Mouse (Mus musculus): ENCODE measurements around the gene Atoh8. TPM values are rescaled to one million over a fixed set of nuclear protein-coding genes. Genes with fewer than 3 reads are reported as not detected.

The Atoh8 gene
- polyA plus RNA-seq, 1 experiment from 2014 or later, result 6.1 TPM

GRCm38 (mm10) chr6:72237035-72237434 is 1.7 kb upstream of the Atoh8 start:
- H3K4me2 ChIP-seq, result no peak overlapping the region
- DNase-seq (ENCODE audit: low spot score, missing footprints) (peak; percentile 99), ATAC-seq (ENCODE audit: low FRiP score) (peak; percentile 12; the same call in 1 of the 2 replicates)
- 0% methylated on average over 5 of the region's 5 CpGs for WGBS
- H3K27me3 ChIP-seq (ENCODE audit: control insufficient read depth, insufficient read depth, low read length), result peaks cover 36% of the 10 kb centered on the region
- H3K27ac ChIP-seq (ENCODE audit: low read depth, low read length), result no peak overlapping the region
- H3K36me3 ChIP-seq (ENCODE audit: control insufficient read depth, insufficient read depth, low read length), result no peaks in the 10 kb centered on the region
- no peak overlapping the region for H3K4me3 ChIP-seq (ENCODE audit: low read depth, low read length)
- H3K9ac ChIP-seq (ENCODE audit: low read length), result no peak overlapping the region
- no peaks in the 10 kb centered on the region for H3K9me3 ChIP-seq (ENCODE audit: control insufficient read depth, low read length)
- peaks cover 28% of the 10 kb centered on the region for H3K4me1 ChIP-seq (ENCODE audit: control insufficient read depth, insufficient read depth, low read length)

GRCm38 (mm10) chr6:72235807-72236407 is 530 bp upstream of the Atoh8 start:
- DNase-seq (ENCODE audit: low spot score, missing footprints) (peak; percentile 93), ATAC-seq (ENCODE audit: low FRiP score) (no peak)
- Histone ChIP-seq H3K27me3 (ENCODE audit: control insufficient read depth, insufficient read depth, low read length) (peaks cover 39% of the 10 kb centered on the region), H3K4me1 (ENCODE audit: control insufficient read depth, insufficient read depth, low read length) (peaks cover 30% of the 10 kb centered on the region), H3K9ac (ENCODE audit: low read length) (peak overlapping the region; percentile 63), H3K4me3 (ENCODE audit: low read depth, low read length) (peak overlapping the region; percentile 48), H3K9me3 (ENCODE audit: control insufficient read depth, low read length) (no peaks in the 10 kb centered on the region), H3K36me3 (ENCODE audit: control insufficient read depth, insufficient read depth, low read length) (no peaks in the 10 kb centered on the region), H3K27ac (ENCODE audit: low read depth, low read length) (peak overlapping the region; percentile 25; the same call in 1 of the 2 replicates), H3K4me2 (peak overlapping the region; percentile 98)
- WGBS, result 18% methylated on average over 16 of the region's 16 CpGs

GRCm38 (mm10) chr6:72234372-72235097 is 842 bp downstream of the Atoh8 start:
- ATAC-seq (ENCODE audit: low FRiP score) (peak; percentile 72), DNase-seq (ENCODE audit: low spot score, missing footprints) (peak; percentile 97)
- Histone ChIP-seq H3K9ac (ENCODE audit: low read length) (peak overlapping the region; percentile 63), H3K27ac (ENCODE audit: low read depth, low read length) (peak overlapping the region; percentile 25; the same call in 1 of the 2 replicates), H3K4me1 (ENCODE audit: control insufficient read depth, insufficient read depth, low read length) (peaks cover 32% of the 10 kb centered on the region), H3K4me3 (ENCODE audit: low read depth, low read length) (peak overlapping the region; percentile 48), H3K27me3 (ENCODE audit: control insufficient read depth, insufficient read depth, low read length) (peaks cover 39% of the 10 kb centered on the region), H3K9me3 (ENCODE audit: control insufficient read depth, low read length) (no peaks in the 10 kb centered on the region), H3K4me2 (peak overlapping the region; percentile 98), H3K36me3 (ENCODE audit: control insufficient read depth, insufficient read depth, low read length) (no peaks in the 10 kb centered on the region)
- under 1% methylated on average over 69 of the region's 79 CpGs for WGBS

- H3K4me3 ChIP-seq (ENCODE audit: low read depth, low read length), result peak overlapping the region; percentile 48
- H3K9me3 ChIP-seq (ENCODE audit: control insufficient read depth, low read length), result no peaks in the 10 kb centered on the region
- H3K9ac ChIP-seq (ENCODE audit: low read length), result peak overlapping the region; percentile 63
- H3K4me2 ChIP-seq, result peak overlapping the region; percentile 98
- ATAC-seq (ENCODE audit: low FRiP score) (peak; percentile 22; the same call in 1 of the 2 replicates), DNase-seq (ENCODE audit: low spot score, missing footprints) (no peak)
- H3K27me3 ChIP-seq (ENCODE audit: control insufficient read depth, insufficient read depth, low read length), result peaks cover 39% of the 10 kb centered on the region
- no peaks in the 10 kb centered on the region for H3K36me3 ChIP-seq (ENCODE audit: control insufficient read depth, insufficient read depth, low read length)
- H3K27ac ChIP-seq (ENCODE audit: low read depth, low read length), result no peak overlapping the region
- H3K4me1 ChIP-seq (ENCODE audit: control insufficient read depth, insufficient read depth, low read length), result peaks cover 32% of the 10 kb centered on the region
- 0% methylated on average over 13 of the region's 13 CpGs for WGBS
Observed at GRCm38 (mm10) chr6:72233950-72234349, 1.4 kb downstream of the Atoh8 start.

GRCm38 (mm10) chr6:72232870-72233269 is 2.5 kb downstream of the Atoh8 start:
- Histone ChIP-seq H3K4me1 (ENCODE audit: control insufficient read depth, insufficient read depth, low read length) (peaks cover 32% of the 10 kb centered on the region), H3K27me3 (ENCODE audit: control insufficient read depth, insufficient read depth, low read length) (peaks cover 37% of the 10 kb centered on the region)

GRCm38 (mm10) chr6:72232411-72232810 is 3.0 kb downstream of the Atoh8 start:
- 0 out of 2 replicates have a peak overlapping the region, but pooled peaks have one; percentile 98 for H3K4me2 ChIP-seq
- no peak for ATAC-seq (ENCODE audit: low FRiP score)
- 90% methylated on average over 14 of the region's 14 CpGs for WGBS
- H3K4me3 ChIP-seq (ENCODE audit: low read depth, low read length), result no peak overlapping the region
- DNase-seq (ENCODE audit: low spot score, missing footprints), result no peak
- H3K9me3 ChIP-seq (ENCODE audit: control insufficient read depth, low read length), result no peaks in the 10 kb centered on the region
- H3K27me3 ChIP-seq (ENCODE audit: control insufficient read depth, insufficient read depth, low read length), result peaks cover 34% of the 10 kb centered on the region
- no peak overlapping the region for H3K27ac ChIP-seq (ENCODE audit: low read depth, low read length)
- H3K4me1 ChIP-seq (ENCODE audit: control insufficient read depth, insufficient read depth, low read length), result peaks cover 32% of the 10 kb centered on the region
- no peaks in the 10 kb centered on the region for H3K36me3 ChIP-seq (ENCODE audit: control insufficient read depth, insufficient read depth, low read length)
- H3K9ac ChIP-seq (ENCODE audit: low read length), result no peak overlapping the region

More at GRCm38 (mm10) chr6:72232870-72233269, 2.5 kb downstream of the Atoh8 start:
- Histone ChIP-seq H3K36me3 (ENCODE audit: control insufficient read depth, insufficient read depth, low read length) (no peaks in the 10 kb centered on the region), H3K9me3 (ENCODE audit: control insufficient read depth, low read length) (no peaks in the 10 kb centered on the region), H3K27ac (ENCODE audit: low read depth, low read length) (no peak overlapping the region), H3K4me3 (ENCODE audit: low read depth, low read length) (peak overlapping the region; percentile 48; the same call in 1 of the 2 replicates), H3K4me2 (peak overlapping the region; percentile 98; the same call in 1 of the 2 replicates), H3K9ac (ENCODE audit: low read length) (no peak overlapping the region)
- DNase-seq (ENCODE audit: low spot score, missing footprints) (no peak), ATAC-seq (ENCODE audit: low FRiP score) (no peak)
- 50% methylated on average over 5 of the region's 5 CpGs for WGBS

GRCm38 (mm10) chr6:72230875-72231274 is 4.5 kb downstream of the Atoh8 start:
- ATAC-seq (ENCODE audit: low FRiP score) (no peak), DNase-seq (ENCODE audit: low spot score, missing footprints) (no peak)
- H3K27ac ChIP-seq (ENCODE audit: low read depth, low read length), result no peak overlapping the region
- H3K9me3 ChIP-seq (ENCODE audit: control insufficient read depth, low read length), result no peaks in the 10 kb centered on the region
- no peaks in the 10 kb centered on the region for H3K36me3 ChIP-seq (ENCODE audit: control insufficient read depth, insufficient read depth, low read length)
- WGBS, result 39% methylated on average over 5 of the region's 5 CpGs
- H3K4me1 ChIP-seq (ENCODE audit: control insufficient read depth, insufficient read depth, low read length), result peaks cover 26% of the 10 kb centered on the region
- H3K27me3 ChIP-seq (ENCODE audit: control insufficient read depth, insufficient read depth, low read length), result peaks cover 23% of the 10 kb centered on the region
- no peak overlapping the region for H3K4me3 ChIP-seq (ENCODE audit: low read depth, low read length)
- H3K9ac ChIP-seq (ENCODE audit: low read length), result no peak overlapping the region
- no peak overlapping the region for H3K4me2 ChIP-seq

- Histone ChIP-seq H3K4me3 (ENCODE audit: low read depth, low read length) (no peak overlapping the region), H3K4me1 (ENCODE audit: control insufficient read depth, insufficient read depth, low read length) (peaks cover 6% of the 10 kb centered on the region), H3K27me3 (ENCODE audit: control insufficient read depth, insufficient read depth, low read length) (peaks cover 9% of the 10 kb centered on the region; the same call in 1 of the 2 replicates), H3K27ac (ENCODE audit: low read depth, low read length) (no peak overlapping the region), H3K9me3 (ENCODE audit: control insufficient read depth, low read length) (no peaks in the 10 kb centered on the region), H3K36me3 (ENCODE audit: control insufficient read depth, insufficient read depth, low read length) (no peaks in the 10 kb centered on the region), H3K9ac (ENCODE audit: low read length) (no peak overlapping the region), H3K4me2 (no peak overlapping the region)
- WGBS, result 87% methylated on average over 9 of the region's 9 CpGs
- DNase-seq (ENCODE audit: low spot score, missing footprints), result no peak
- no peak for ATAC-seq (ENCODE audit: low FRiP score)
Observed at GRCm38 (mm10) chr6:72227665-72228265, 7.6 kb downstream of the Atoh8 start.

- Histone ChIP-seq H3K4me1 (ENCODE audit: control insufficient read depth, insufficient read depth, low read length) (peaks cover 14% of the 10 kb centered on the region), H3K36me3 (ENCODE audit: control insufficient read depth, insufficient read depth, low read length) (no peaks in the 10 kb centered on the region), H3K4me3 (ENCODE audit: low read depth, low read length) (no peak overlapping the region), H3K27ac (ENCODE audit: low read depth, low read length) (no peak overlapping the region), H3K4me2 (no peak overlapping the region), H3K9me3 (ENCODE audit: control insufficient read depth, low read length) (no peaks in the 10 kb centered on the region), H3K9ac (ENCODE audit: low read length) (no peak overlapping the region), H3K27me3 (ENCODE audit: control insufficient read depth, insufficient read depth, low read length) (0 out of 2 replicates have a peak, but pooled peaks cover 3% of the 10 kb centered on the region)
- 87% methylated on average over 4 of the region's 4 CpGs for WGBS
- no peak for DNase-seq (ENCODE audit: low spot score, missing footprints)
- ATAC-seq (ENCODE audit: low FRiP score), result no peak
Observed at GRCm38 (mm10) chr6:72227011-72227410, 8.4 kb downstream of the Atoh8 start.

Measured in midbrain, embryonic 11.5 days (tissue).